Mouse (Mus musculus) heart, postnatal 36 days (tissue): ENCODE data around the gene Chst11. TPM values are rescaled to one million over a fixed set of nuclear protein-coding genes. Genes with fewer than 3 reads are reported as not detected.
A peak's percentile ranks its signal among the peaks of the same experiment; 100 is the strongest.

Source experiments
- DNase-seq, 2 experiments: peaks; one replicate each; pipeline ENCODE4 v3.0.0; 2021 to 2022
- intact Hi-C: fragments of 180-260 bp; cut with DNase I; formaldehyde crosslinking; loops from one replicate; pipeline ENCODE4 v1.15.1; 2025
- total RNA-seq, 2 experiments: library from RNA; stranded (reverse); gene quantifications; 2 replicates each; pipeline ENCODE4 v1.2.3; 2021

The Chst11 gene
- total RNA-seq, 2 experiments from 2014 or later, result 2.8 to 3.2 TPM

- intact Hi-C loops, result no loop called here
- no peak for DNase-seq
Observed at GRCm38 (mm10) chr10:83159229-83159628, 173.9 kb downstream of the Chst11 start.

GRCm38 (mm10) chr10:83161656-83162365 lies 176.5 kb downstream of the Chst11 start:
- intact Hi-C loops, result no loop called here
- DNase-seq, result peak; percentile 71 to 72

- DNase-seq, result peak; percentile 43 to 52
- intact Hi-C loops, result no loop called here
Observed at GRCm38 (mm10) chr10:83163946-83164345, 178.6 kb downstream of the Chst11 start.

- intact Hi-C loops, result no loop called here
Observed at GRCm38 (mm10) chr10:83164901-83165435, 179.7 kb downstream of the Chst11 start.

GRCm38 (mm10) chr10:83165521-83166243 lies 180.4 kb downstream of the Chst11 start:
- intact Hi-C loops, result no loop called here
- no peak for DNase-seq

More at GRCm38 (mm10) chr10:83164901-83165435, 179.7 kb downstream of the Chst11 start:
- no peak for DNase-seq

GRCm38 (mm10) chr10:83166272-83166671 lies 181.0 kb downstream of the Chst11 start:
- no peak for DNase-seq
- intact Hi-C loops, result no loop called here

GRCm38 (mm10) chr10:83167492-83167891 lies 182.2 kb downstream of the Chst11 start:
- intact Hi-C loops, result no loop called here

GRCm38 (mm10) chr10:83168303-83169056 lies 183.2 kb downstream of the Chst11 start:
- intact Hi-C loops, result no loop called here
- peak in 1 of 2 experiments; percentile 33 for DNase-seq

More at GRCm38 (mm10) chr10:83167492-83167891, 182.2 kb downstream of the Chst11 start:
- no peak for DNase-seq

- DNase-seq, result no peak
- intact Hi-C loops, result no loop called here
Observed at GRCm38 (mm10) chr10:83169554-83169953, 184.3 kb downstream of the Chst11 start.

- peak in 1 of 2 experiments; percentile 16 for DNase-seq
- intact Hi-C loops, result no loop called here
Observed at GRCm38 (mm10) chr10:83178151-83178550, 192.9 kb downstream of the Chst11 start.

GRCm38 (mm10) chr10:83178661-83179060 lies 193.4 kb downstream of the Chst11 start:
- intact Hi-C loops, result no loop called here
- peak in 1 of 2 experiments; percentile 38 for DNase-seq

GRCm38 (mm10) chr10:83181831-83182572 lies 196.7 kb downstream of the Chst11 start:
- DNase-seq, result no peak
- intact Hi-C loops, result loop anchor here (2.0 to 5.0 kb wide), 3 partner anchors 80 to 273 kb away; partner anchors contain the start of gene Chst11

GRCm38 (mm10) chr10:83182573-83182960 lies 197.3 kb downstream of the Chst11 start:
- DNase-seq, result peak; percentile 30 to 64
- intact Hi-C loops, result loop anchor here (2.0 to 5.0 kb wide), 3 partner anchors 80 to 274 kb away; partner anchors contain the start of gene Chst11

GRCm38 (mm10) chr10:83183634-83184479 lies 198.6 kb downstream of the Chst11 start:
- DNase-seq, result no peak
- intact Hi-C loops, result loop anchor here (2.0 to 5.0 kb wide), 3 partner anchors 82 to 275 kb away; partner anchors contain the start of gene Chst11

- intact Hi-C loops, result loop anchor here (5.0 kb wide), 2 partner anchors 82 to 197 kb away; partner anchors contain the start of gene Chst11
- peak; percentile 33 to 44 for DNase-seq
Observed at GRCm38 (mm10) chr10:83184480-83185069, 199.3 kb downstream of the Chst11 start.

GRCm38 (mm10) chr10:83185121-83185520 lies 199.8 kb downstream of the Chst11 start:
- intact Hi-C loops, result no loop called here
- DNase-seq, result no peak

- DNase-seq, result no peak
- intact Hi-C loops, result no loop called here
Observed at GRCm38 (mm10) chr10:83186167-83186566, 200.9 kb downstream of the Chst11 start.

- intact Hi-C loops, result no loop called here
- DNase-seq, result no peak
Observed at GRCm38 (mm10) chr10:83186984-83187383, 201.7 kb downstream of the Chst11 start.
